Mouse (Mus musculus) limb, embryonic 14.5 days (tissue): ENCODE data around the gene Pcca. TPM values are rescaled to one million over a fixed set of nuclear protein-coding genes. Genes with fewer than 3 reads are reported as not detected.

Experiments used
- ATAC-seq: fragments of 200-750 bp; cut with Nextera tagmentation; 2 replicates; pipeline ENCODE4 v1.8.0; 2017; ENCODE audit warnings: low read depth, moderate number of reproducible peaks, moderate TSS enrichment; ENCODE audit not compliant: low FRiP score
- DNase-seq: peaks from one replicate; pipeline ENCODE4 v3.0.0-alpha.2; 2015; ENCODE audit warnings: low spot score
- H3K27ac ChIP-seq: fragments of 300-500 bp; sonication (generic); replicated peaks from 2 replicates; pipeline ENCODE4 v1.5.1; 2014; ENCODE audit warnings: low read depth, mild to moderate bottlenecking, low read length, moderate library complexity, mixed read lengths
- H3K27me3 ChIP-seq: fragments of 300-500 bp; sonication (generic); 2 replicates; pipeline ENCODE4 v1.6.1; 2014; ENCODE audit warnings: low read length, mixed read lengths; ENCODE audit not compliant: control insufficient read depth, insufficient read depth
- H3K36me3 ChIP-seq: fragments of 300-500 bp; sonication (generic); 2 replicates; pipeline ENCODE4 v1.6.1; 2014; ENCODE audit warnings: mild to moderate bottlenecking, low read length, moderate library complexity, mixed read lengths; ENCODE audit not compliant: control insufficient read depth, insufficient read depth
- H3K4me1 ChIP-seq: fragments of 300-500 bp; sonication (generic); 2 replicates; pipeline ENCODE4 v1.6.1; 2014; ENCODE audit warnings: antibody characterized with exemption, low read length, mixed read lengths; ENCODE audit not compliant: control insufficient read depth, insufficient read depth
- H3K4me2 ChIP-seq: fragments of 300-500 bp; sonication (generic); replicated peaks from 2 replicates; pipeline ENCODE4 v1.6.1; 2014; ENCODE audit warnings: low read depth, mild to moderate bottlenecking, low read length, moderate library complexity; ENCODE audit not compliant: severe bottlenecking
- H3K4me3 ChIP-seq: fragments of 300-500 bp; sonication (generic); replicated peaks from 2 replicates; pipeline ENCODE4 v1.5.1; 2014; ENCODE audit warnings: low read length
- H3K9ac ChIP-seq: fragments of 300-500 bp; sonication (generic); 2 replicates; pipeline ENCODE4 v1.6.1; 2014; ENCODE audit warnings: mild to moderate bottlenecking, low read depth, low read length, moderate library complexity; ENCODE audit not compliant: severe bottlenecking
- H3K9me3 ChIP-seq: fragments of 300-500 bp; sonication (generic); 2 replicates; pipeline ENCODE4 v1.6.1; 2016; ENCODE audit warnings: low read length; ENCODE audit not compliant: control insufficient read depth
- POLR2A ChIP-seq: fragments of 200-500 bp; IDR thresholded peaks from 2 replicates; pipeline ENCODE4 v1.8.0; 2012; ENCODE audit warnings: inconsistent platforms, mild to moderate bottlenecking, moderate library complexity, borderline replicate concordance; ENCODE audit not compliant: insufficient read depth, insufficient read length; ENCODE audit errors: extremely low read depth
- WGBS: fragments of 180-500 bp; shearing (Covaris S2); extraction: QIAGEN DNeasy Blood & Tissue Kit; methylation state at CpG from one replicate; pipeline ENCODE4 v1.1.7; 2014; 5-methylcytosine and 5-hydroxymethylcytosine counted together
- polyA plus RNA-seq, 2 experiments: library from polyadenylated mRNA; depleted of rRNA in 1 of 2; stranded (reverse) in 1 of 2; unstranded in 1 of 2; fragments of >200 nt; fragmentation: Nextera tagmentation in 1 of 2; extraction: Ambion mirVana in 1 of 2; gene quantifications; 2 replicates each; pipeline versions ENCODE4 v1.2.1 to v1.2.3; 2012 to 2014

The Pcca gene
- polyA plus RNA-seq, 2 experiments, result 15.7 to 17.3 TPM

- H3K4me3 ChIP-seq, result no peak overlapping the region
- no peaks in the 10 kb centered on the region for H3K9me3 ChIP-seq
- H3K9ac ChIP-seq, result no peak overlapping the region
- no peaks in the 10 kb centered on the region for H3K27me3 ChIP-seq
- ATAC-seq (no peak), DNase-seq (no peak)
- WGBS, result 60% methylated on average over 1 of the region's 1 CpGs
- TF ChIP-seq POLR2A, result no peak
- no peak overlapping the region for H3K27ac ChIP-seq
- no peak overlapping the region for H3K4me2 ChIP-seq
- H3K4me1 ChIP-seq, result no peaks in the 10 kb centered on the region
- no peaks in the 10 kb centered on the region for H3K36me3 ChIP-seq
Observed at GRCm38 (mm10) chr14:122700333-122700732, 166.2 kb downstream of the Pcca start.

- H3K27ac ChIP-seq, result no peak overlapping the region
- H3K4me1 ChIP-seq, result no peaks in the 10 kb centered on the region
- DNase-seq, result no peak
- no peak overlapping the region for H3K9ac ChIP-seq
- no peaks in the 10 kb centered on the region for H3K27me3 ChIP-seq
- H3K4me3 ChIP-seq, result no peak overlapping the region
- H3K9me3 ChIP-seq, result no peaks in the 10 kb centered on the region
- no peak for ATAC-seq
- WGBS, result 95% methylated on average over 5 of the region's 5 CpGs
- TF ChIP-seq POLR2A, result no peak
- no peak overlapping the region for H3K4me2 ChIP-seq
- no peaks in the 10 kb centered on the region for H3K36me3 ChIP-seq
Observed at GRCm38 (mm10) chr14:122713793-122714192, 179.7 kb downstream of the Pcca start.

- DNase-seq, result no peak
- 82% methylated on average over 1 of the region's 1 CpGs for WGBS
- Histone ChIP-seq H3K4me2 (no peak overlapping the region), H3K27me3 (no peaks in the 10 kb centered on the region), H3K9ac (no peak overlapping the region), H3K9me3 (no peaks in the 10 kb centered on the region), H3K36me3 (no peaks in the 10 kb centered on the region), H3K27ac (no peak overlapping the region), H3K4me3 (no peak overlapping the region), H3K4me1 (no peaks in the 10 kb centered on the region)
- no peak for ATAC-seq
- no peak for TF ChIP-seq POLR2A
Observed at GRCm38 (mm10) chr14:122714911-122715310, 180.8 kb downstream of the Pcca start.

- Histone ChIP-seq H3K27ac (no peak overlapping the region), H3K9ac (no peak overlapping the region), H3K4me2 (no peak overlapping the region), H3K36me3 (no peaks in the 10 kb centered on the region), H3K4me1 (0 out of 2 replicates have a peak, but pooled peaks cover 4% of the 10 kb centered on the region), H3K4me3 (no peak overlapping the region), H3K27me3 (no peaks in the 10 kb centered on the region), H3K9me3 (no peaks in the 10 kb centered on the region)
- TF ChIP-seq POLR2A, result no peak
- ATAC-seq (no peak; the same call in 1 of the 2 replicates), DNase-seq (peak; percentile 15)
Observed at GRCm38 (mm10) chr14:122716057-122716456, 181.9 kb downstream of the Pcca start.

GRCm38 (mm10) chr14:122719496-122720080, 185.5 kb downstream of the Pcca start:
- H3K27ac ChIP-seq, result no peak overlapping the region
- H3K9me3 ChIP-seq, result no peaks in the 10 kb centered on the region
- 87% methylated on average over 8 of the region's 8 CpGs for WGBS
- DNase-seq, result no peak
- no peak for ATAC-seq
- H3K4me2 ChIP-seq, result no peak overlapping the region
- no peak for TF ChIP-seq POLR2A
- no peak overlapping the region for H3K9ac ChIP-seq
- no peak overlapping the region for H3K4me3 ChIP-seq
- 0 out of 2 replicates have a peak, but pooled peaks cover 4% of the 10 kb centered on the region for H3K4me1 ChIP-seq
- H3K36me3 ChIP-seq, result no peaks in the 10 kb centered on the region
- H3K27me3 ChIP-seq, result no peaks in the 10 kb centered on the region
